Mouse (Mus musculus) heart, embryonic 16.5 days (tissue): ENCODE results near the gene Esyt2. TPM values are rescaled to one million over a fixed set of nuclear protein-coding genes. Genes with fewer than 3 reads are reported as not detected.

Experiments
- ATAC-seq: fragments of 200-750 bp; cut with Nextera tagmentation; replicated peaks from 2 replicates; pipeline ENCODE4 v1.8.0; 2017; ENCODE audit warnings: moderate number of reproducible peaks; ENCODE audit not compliant: insufficient read depth, low FRiP score; ENCODE audit errors: extremely low read depth
- H3K27ac ChIP-seq: fragments of 300-500 bp; sonication (generic); 2 replicates; pipeline ENCODE4 v1.5.1; 2014; ENCODE audit warnings: mild to moderate bottlenecking, low read length, control low read depth, moderate library complexity
- H3K27me3 ChIP-seq: fragments of 300-500 bp; sonication (generic); 2 replicates; pipeline ENCODE4 v1.6.1; 2014; ENCODE audit warnings: low read length, mixed read lengths; ENCODE audit not compliant: control insufficient read depth, insufficient read depth
- H3K36me3 ChIP-seq: fragments of 300-500 bp; sonication (generic); 2 replicates; pipeline ENCODE4 v1.6.1; 2014; ENCODE audit not compliant: control insufficient read depth, insufficient read depth
- H3K4me1 ChIP-seq: fragments of 300-500 bp; sonication (generic); 2 replicates; pipeline ENCODE4 v1.6.1; 2014; ENCODE audit warnings: low read length, mixed read lengths; ENCODE audit not compliant: control insufficient read depth, insufficient read depth
- H3K4me2 ChIP-seq: fragments of 300-500 bp; sonication (generic); 2 replicates; pipeline ENCODE4 v1.6.1; 2014; ENCODE audit warnings: low read depth, mild to moderate bottlenecking, control low read depth, low read length
- H3K4me3 ChIP-seq: fragments of 300-500 bp; sonication (generic); 2 replicates; pipeline ENCODE4 v1.5.1; 2014; ENCODE audit warnings: mild to moderate bottlenecking, control low read depth, low read length
- H3K9ac ChIP-seq: fragments of 300-500 bp; sonication (generic); 2 replicates; pipeline ENCODE4 v1.6.1; 2014; ENCODE audit warnings: low read length, control low read depth
- H3K9me3 ChIP-seq: fragments of 300-500 bp; sonication (generic); replicated peaks from 2 replicates; pipeline ENCODE4 v1.6.1; 2016; ENCODE audit warnings: low read length; ENCODE audit not compliant: control insufficient read depth
- WGBS: fragments of 180-500 bp; shearing (Covaris S2); extraction: QIAGEN DNeasy Blood & Tissue Kit; methylation state at CpG from one replicate; pipeline ENCODE4 v1.1.7; 2014; 5-methylcytosine and 5-hydroxymethylcytosine counted together
- microRNA-seq: library from miRNA; unstranded; fragments of <30 nt; microRNA quantifications from one replicate; pipeline ENCODE4, GENCODE M21; 2017
- polyA plus RNA-seq: library from polyadenylated mRNA; unstranded; fragments of >200 nt; fragmentation: Nextera tagmentation; extraction: Ambion mirVana; gene quantifications from 2 replicates; pipeline ENCODE4 v1.2.1, GENCODE M21; 2015

The Esyt2 gene
- polyA plus RNA-seq, 1 experiment from 2014 or later: 11.7 TPM

GRCm38 (mm10) chr12:116421656-116422055 is 140.7 kb downstream of the Esyt2 start:
- Histone ChIP-seq H3K27ac (no peak overlapping the region), H3K4me2 (no peak overlapping the region), H3K36me3 (peaks cover 38% of the 10 kb centered on the region), H3K27me3 (no peaks in the 10 kb centered on the region), H3K9me3 (no peaks in the 10 kb centered on the region), H3K4me3 (no peak overlapping the region), H3K4me1 (no peaks in the 10 kb centered on the region), H3K9ac (no peak overlapping the region)
- ATAC-seq: no peak
- WGBS: 86% methylated on average over 2 of the region's 2 CpGs

- Histone ChIP-seq H3K27ac (no peak overlapping the region), H3K36me3 (peaks cover 44% of the 10 kb centered on the region), H3K9ac (no peak overlapping the region), H3K4me3 (no peak overlapping the region), H3K4me2 (no peak overlapping the region), H3K9me3 (no peaks in the 10 kb centered on the region), H3K4me1 (no peaks in the 10 kb centered on the region), H3K27me3 (no peaks in the 10 kb centered on the region)
- WGBS: 82% methylated on average over 2 of the region's 2 CpGs
- ATAC-seq: no peak
Observed at GRCm38 (mm10) chr12:116425392-116425791, 144.4 kb downstream of the Esyt2 start.

GRCm38 (mm10) chr12:116433742-116434141 is 152.7 kb downstream of the Esyt2 start:
- no peak overlapping the region for H3K9ac ChIP-seq
- no peak for ATAC-seq
- 87% methylated on average over 2 of the region's 2 CpGs for WGBS
- H3K27me3 ChIP-seq: no peaks in the 10 kb centered on the region
- H3K4me1 ChIP-seq: no peaks in the 10 kb centered on the region
- H3K9me3 ChIP-seq: no peaks in the 10 kb centered on the region
- no peak overlapping the region for H3K4me2 ChIP-seq
- H3K27ac ChIP-seq: no peak overlapping the region
- H3K4me3 ChIP-seq: no peak overlapping the region
- peaks cover 27% of the 10 kb centered on the region for H3K36me3 ChIP-seq

- H3K27me3 ChIP-seq: no peaks in the 10 kb centered on the region
- no peak for ATAC-seq
- H3K36me3 ChIP-seq: peaks cover 19% of the 10 kb centered on the region
- H3K9ac ChIP-seq: no peak overlapping the region
- no peak overlapping the region for H3K4me2 ChIP-seq
- 75% methylated on average over 2 of the region's 2 CpGs for WGBS
- H3K4me3 ChIP-seq: no peak overlapping the region
- no peaks in the 10 kb centered on the region for H3K4me1 ChIP-seq
- H3K27ac ChIP-seq: no peak overlapping the region
- H3K9me3 ChIP-seq: no peaks in the 10 kb centered on the region
Observed at GRCm38 (mm10) chr12:116435232-116435631, 154.2 kb downstream of the Esyt2 start.

- no peaks in the 10 kb centered on the region for H3K27me3 ChIP-seq
- 79% methylated on average over 3 of the region's 3 CpGs for WGBS
Observed at GRCm38 (mm10) chr12:116436125-116436524, 155.1 kb downstream of the Esyt2 start.

GRCm38 (mm10) chr12:116438591-116438990 is 157.6 kb downstream of the Esyt2 start:
- H3K4me3 ChIP-seq: no peak overlapping the region
- no peak for ATAC-seq
- no peak overlapping the region for H3K9ac ChIP-seq
- no peak overlapping the region for H3K27ac ChIP-seq
- WGBS: 80% methylated on average over 5 of the region's 5 CpGs
- no peaks in the 10 kb centered on the region for H3K4me1 ChIP-seq
- no peaks in the 10 kb centered on the region for H3K27me3 ChIP-seq
- no peaks in the 10 kb centered on the region for H3K9me3 ChIP-seq
- no peak overlapping the region for H3K4me2 ChIP-seq
- H3K36me3 ChIP-seq: peaks cover 29% of the 10 kb centered on the region

More at GRCm38 (mm10) chr12:116436125-116436524, 155.1 kb downstream of the Esyt2 start:
- Histone ChIP-seq H3K4me1 (no peaks in the 10 kb centered on the region), H3K9ac (no peak overlapping the region), H3K27ac (no peak overlapping the region), H3K4me3 (no peak overlapping the region), H3K9me3 (no peaks in the 10 kb centered on the region), H3K36me3 (peaks cover 20% of the 10 kb centered on the region), H3K4me2 (no peak overlapping the region)
- no peak for ATAC-seq

Small RNA genes within 50 kb of the gene (microRNA-seq; reads per million reads assigned to microRNA genes)
- gene Gm23190: not detected

Other genes starting within 250 kb of the Esyt2 start
- 27.6 and 32.2 TPM in 2 replicates for gene Zfp386, start 233.5 kb upstream of the Esyt2 start, polyA plus RNA-seq
- gene Vipr2, start 203.5 kb upstream of the Esyt2 start, polyA plus RNA-seq: 0.55 and 0.64 TPM in 2 replicates
- gene Wdr60, start 18.2 kb upstream of the Esyt2 start, polyA plus RNA-seq: 6.3 and 6.5 TPM in 2 replicates
- gene Gm11027, start 5.8 kb upstream of the Esyt2 start, polyA plus RNA-seq: not detected in 2 replicates
- 22.8 and 25.8 TPM in 2 replicates for gene Ncapg2, start 124.2 kb downstream of the Esyt2 start, polyA plus RNA-seq
- 0.07 and 0.12 TPM in 2 replicates for gene Ptprn2, start 204.5 kb downstream of the Esyt2 start, polyA plus RNA-seq